Mouse (Mus musculus): ENCODE data around the gene Mgl2. TPM values are rescaled to one million over a fixed set of nuclear protein-coding genes. Genes with fewer than 3 reads are reported as not detected.
"Not testable (repeated sequence)": the region's sequence is repeated elsewhere in the genome, so short reads cannot be mapped to it uniquely, and the experiment has no call there.

Gene Mgl2
- polyA plus RNA-seq, 1 experiment from 2014 or later, result 0.22 TPM

- Histone ChIP-seq H3K4me3 (ENCODE audit: low read depth, low read length) (no peak overlapping the region), H3K27ac (ENCODE audit: low read depth, low read length) (no peak overlapping the region), H3K9ac (ENCODE audit: low read length) (no peak overlapping the region), H3K9me3 (ENCODE audit: control insufficient read depth, low read length) (no peaks in the 10 kb centered on the region), H3K27me3 (ENCODE audit: control insufficient read depth, insufficient read depth, low read length) (no peaks in the 10 kb centered on the region), H3K36me3 (ENCODE audit: control insufficient read depth, insufficient read depth, low read length) (no peaks in the 10 kb centered on the region), H3K4me1 (ENCODE audit: control insufficient read depth, insufficient read depth, low read length) (no peaks in the 10 kb centered on the region), H3K4me2 (no peak overlapping the region)
- ATAC-seq (ENCODE audit: low FRiP score), result no peak
- WGBS, result 69% methylated on average over 3 of the region's 3 CpGs
- DNase-seq (ENCODE audit: low spot score, missing footprints), result no peak
Measured at GRCm38 (mm10) chr11:70110146-70110545, 20.0 kb upstream of the Mgl2 start.

GRCm38 (mm10) chr11:70114562-70114961 lies 15.6 kb upstream of the Mgl2 start:
- H3K9ac ChIP-seq (ENCODE audit: low read length), result no peak overlapping the region
- ATAC-seq (ENCODE audit: low FRiP score) (no peak), DNase-seq (ENCODE audit: low spot score, missing footprints) (no peak)
- H3K36me3 ChIP-seq (ENCODE audit: control insufficient read depth, insufficient read depth, low read length), result no peaks in the 10 kb centered on the region
- no peaks in the 10 kb centered on the region for H3K4me1 ChIP-seq (ENCODE audit: control insufficient read depth, insufficient read depth, low read length)
- H3K4me3 ChIP-seq (ENCODE audit: low read depth, low read length), result no peak overlapping the region
- no peak overlapping the region for H3K27ac ChIP-seq (ENCODE audit: low read depth, low read length)
- no peak overlapping the region for H3K4me2 ChIP-seq
- WGBS, result 77% methylated on average over 4 of the region's 4 CpGs
- H3K27me3 ChIP-seq (ENCODE audit: control insufficient read depth, insufficient read depth, low read length), result no peaks in the 10 kb centered on the region
- no peaks in the 10 kb centered on the region for H3K9me3 ChIP-seq (ENCODE audit: control insufficient read depth, low read length)

- Histone ChIP-seq H3K36me3 (ENCODE audit: control insufficient read depth, insufficient read depth, low read length) (no peaks in the 10 kb centered on the region), H3K4me3 (ENCODE audit: low read depth, low read length) (no peak overlapping the region), H3K27me3 (ENCODE audit: control insufficient read depth, insufficient read depth, low read length) (no peaks in the 10 kb centered on the region), H3K4me1 (ENCODE audit: control insufficient read depth, insufficient read depth, low read length) (no peaks in the 10 kb centered on the region), H3K9ac (ENCODE audit: low read length) (no peak overlapping the region), H3K4me2 (no peak overlapping the region), H3K9me3 (ENCODE audit: control insufficient read depth, low read length) (no peaks in the 10 kb centered on the region), H3K27ac (ENCODE audit: low read depth, low read length) (no peak overlapping the region)
- WGBS, result 87% methylated on average over 3 of the region's 3 CpGs
- DNase-seq (ENCODE audit: low spot score, missing footprints), result no peak
- no peak for ATAC-seq (ENCODE audit: low FRiP score)
Measured at GRCm38 (mm10) chr11:70115901-70116300, 14.2 kb upstream of the Mgl2 start.

- not testable (repeated sequence) for DNase-seq (ENCODE audit: low spot score, missing footprints); H3K27ac ChIP-seq (ENCODE audit: low read depth, low read length); ATAC-seq (ENCODE audit: low FRiP score); H3K9me3 ChIP-seq (ENCODE audit: control insufficient read depth, low read length); H3K9ac ChIP-seq (ENCODE audit: low read length); H3K27me3 ChIP-seq (ENCODE audit: control insufficient read depth, insufficient read depth, low read length); H3K4me1 ChIP-seq (ENCODE audit: control insufficient read depth, insufficient read depth, low read length); H3K36me3 ChIP-seq (ENCODE audit: control insufficient read depth, insufficient read depth, low read length); H3K4me3 ChIP-seq (ENCODE audit: low read depth, low read length); H3K4me2 ChIP-seq
- WGBS, result 83% methylated on average over 3 of the region's 3 CpGs
Measured at GRCm38 (mm10) chr11:70135001-70135400, 4.9 kb downstream of the Mgl2 start.

- not testable (repeated sequence) for H3K9me3 ChIP-seq (ENCODE audit: control insufficient read depth, low read length); H3K27me3 ChIP-seq (ENCODE audit: control insufficient read depth, insufficient read depth, low read length); H3K9ac ChIP-seq (ENCODE audit: low read length); ATAC-seq (ENCODE audit: low FRiP score); H3K27ac ChIP-seq (ENCODE audit: low read depth, low read length); H3K4me2 ChIP-seq; H3K36me3 ChIP-seq (ENCODE audit: control insufficient read depth, insufficient read depth, low read length); H3K4me1 ChIP-seq (ENCODE audit: control insufficient read depth, insufficient read depth, low read length); H3K4me3 ChIP-seq (ENCODE audit: low read depth, low read length); DNase-seq (ENCODE audit: low spot score, missing footprints)
- WGBS, result 91% methylated on average over 8 of the region's 8 CpGs
Measured at GRCm38 (mm10) chr11:70135925-70136324, 5.8 kb downstream of the Mgl2 start.

- DNase-seq (ENCODE audit: low spot score, missing footprints) (no peak), ATAC-seq (ENCODE audit: low FRiP score) (no peak)
- Histone ChIP-seq H3K36me3 (ENCODE audit: control insufficient read depth, insufficient read depth, low read length) (no peaks in the 10 kb centered on the region), H3K27ac (ENCODE audit: low read depth, low read length) (no peak overlapping the region), H3K9ac (ENCODE audit: low read length) (no peak overlapping the region), H3K27me3 (ENCODE audit: control insufficient read depth, insufficient read depth, low read length) (no peaks in the 10 kb centered on the region), H3K9me3 (ENCODE audit: control insufficient read depth, low read length) (no peaks in the 10 kb centered on the region), H3K4me2 (no peak overlapping the region), H3K4me3 (ENCODE audit: low read depth, low read length) (no peak overlapping the region), H3K4me1 (ENCODE audit: control insufficient read depth, insufficient read depth, low read length) (no peaks in the 10 kb centered on the region)
- 87% methylated on average over 10 of the region's 10 CpGs for whole genome bisulfite sequencing
Measured at GRCm38 (mm10) chr11:70139171-70139570, 9.0 kb downstream of the Mgl2 start.

- H3K27ac ChIP-seq (ENCODE audit: low read depth, low read length), result no peak overlapping the region
- H3K27me3 ChIP-seq (ENCODE audit: control insufficient read depth, insufficient read depth, low read length), result no peaks in the 10 kb centered on the region
- H3K9ac ChIP-seq (ENCODE audit: low read length), result no peak overlapping the region
- DNase-seq (ENCODE audit: low spot score, missing footprints) (no peak), ATAC-seq (ENCODE audit: low FRiP score) (no peak)
- no peaks in the 10 kb centered on the region for H3K9me3 ChIP-seq (ENCODE audit: control insufficient read depth, low read length)
- 69% methylated on average over 3 of the region's 3 CpGs for WGBS
- H3K4me3 ChIP-seq (ENCODE audit: low read depth, low read length), result no peak overlapping the region
- H3K4me1 ChIP-seq (ENCODE audit: control insufficient read depth, insufficient read depth, low read length), result no peaks in the 10 kb centered on the region
- no peak overlapping the region for H3K4me2 ChIP-seq
- no peaks in the 10 kb centered on the region for H3K36me3 ChIP-seq (ENCODE audit: control insufficient read depth, insufficient read depth, low read length)
Measured at GRCm38 (mm10) chr11:70151072-70151471, 20.9 kb downstream of the Mgl2 start.

- H3K36me3 ChIP-seq (ENCODE audit: control insufficient read depth, insufficient read depth, low read length); DNase-seq (ENCODE audit: low spot score, missing footprints); ATAC-seq (ENCODE audit: low FRiP score); H3K9me3 ChIP-seq (ENCODE audit: control insufficient read depth, low read length); H3K4me3 ChIP-seq (ENCODE audit: low read depth, low read length); H3K9ac ChIP-seq (ENCODE audit: low read length); H3K27ac ChIP-seq (ENCODE audit: low read depth, low read length); H3K27me3 ChIP-seq (ENCODE audit: control insufficient read depth, insufficient read depth, low read length); H3K4me2 ChIP-seq; H3K4me1 ChIP-seq (ENCODE audit: control insufficient read depth, insufficient read depth, low read length): not testable (repeated sequence)
- WGBS, result no CpG with 5 or more reads among the region's 5 CpGs
Measured at GRCm38 (mm10) chr11:70155897-70156296, 25.8 kb downstream of the Mgl2 start, which contains the start of gene Clec10a. Gene Clec10a, plus strand, starts transcription at chr11:70156197.

- Histone ChIP-seq H3K9me3 (ENCODE audit: control insufficient read depth, low read length) (no peaks in the 10 kb centered on the region), H3K4me2 (no peak overlapping the region), H3K4me1 (ENCODE audit: control insufficient read depth, insufficient read depth, low read length) (no peaks in the 10 kb centered on the region), H3K27me3 (ENCODE audit: control insufficient read depth, insufficient read depth, low read length) (no peaks in the 10 kb centered on the region), H3K36me3 (ENCODE audit: control insufficient read depth, insufficient read depth, low read length) (no peaks in the 10 kb centered on the region), H3K9ac (ENCODE audit: low read length) (no peak overlapping the region), H3K27ac (ENCODE audit: low read depth, low read length) (no peak overlapping the region), H3K4me3 (ENCODE audit: low read depth, low read length) (no peak overlapping the region)
- DNase-seq (ENCODE audit: low spot score, missing footprints), result no peak
- 49% methylated on average over 3 of the region's 3 CpGs for WGBS
- no peak for ATAC-seq (ENCODE audit: low FRiP score)
Measured at GRCm38 (mm10) chr11:70162336-70162735, 32.2 kb downstream of the Mgl2 start.
